Mouse (Mus musculus) G1E-ER4 (cell line): ENCODE measurements around the gene Mb. TPM values are rescaled to one million over a fixed set of nuclear protein-coding genes. Genes with fewer than 3 reads are reported as not detected.

Experiments used
- GATA1 ChIP-seq: IDR thresholded peaks from one replicate; pipeline ENCODE4 v1.8.0; 2012; ENCODE audit warnings: low read length, inconsistent platforms
- polyA plus RNA-seq: library from polyadenylated mRNA; stranded (reverse); fragments of >175 nt; gene quantifications from 2 replicates; pipeline ENCODE4 v1.2.3, GENCODE M21; 2012

Mb gene
- polyA plus RNA-seq, 1 experiment, result not detected

- no peak for TF ChIP-seq GATA1
Measured at GRCm38 (mm10) chr15:77070745-77071268, 20.3 kb upstream of the Mb start.

- TF ChIP-seq GATA1, result no peak
Measured at GRCm38 (mm10) chr15:77069019-77069418, 18.5 kb upstream of the Mb start.

- no peak for TF ChIP-seq GATA1
Measured at GRCm38 (mm10) chr15:77068439-77068861, 18.0 kb upstream of the Mb start.

- TF ChIP-seq GATA1, result no peak
Measured at GRCm38 (mm10) chr15:77066233-77066632, 15.8 kb upstream of the Mb start.

GRCm38 (mm10) chr15:77065259-77065852, 14.9 kb upstream of the Mb start:
- no peak for TF ChIP-seq GATA1

GRCm38 (mm10) chr15:77062746-77063145, 12.3 kb upstream of the Mb start:
- no peak for TF ChIP-seq GATA1

- TF ChIP-seq GATA1, result no peak
Measured at GRCm38 (mm10) chr15:77058566-77058965, 8.1 kb upstream of the Mb start.

GRCm38 (mm10) chr15:77056791-77057051, 6.3 kb upstream of the Mb start:
- no peak for TF ChIP-seq GATA1

- TF ChIP-seq GATA1, result no peak
Measured at GRCm38 (mm10) chr15:77056001-77056790, 5.7 kb upstream of the Mb start.

GRCm38 (mm10) chr15:77054611-77055175, 4.2 kb upstream of the Mb start:
- TF ChIP-seq GATA1, result no peak

- no peak for TF ChIP-seq GATA1
Measured at GRCm38 (mm10) chr15:77053021-77053420, 2.6 kb upstream of the Mb start.

- TF ChIP-seq GATA1, result no peak
Measured at GRCm38 (mm10) chr15:77052176-77052575, 1.7 kb upstream of the Mb start.

GRCm38 (mm10) chr15:77045609-77046008, 4.9 kb downstream of the Mb start:
- TF ChIP-seq GATA1, result no peak

GRCm38 (mm10) chr15:77044597-77045320, 5.7 kb downstream of the Mb start, which contains the start of gene Apol6:
Apol6 (plus strand) TSS chr15:77044729.
- no peak for TF ChIP-seq GATA1

GRCm38 (mm10) chr15:77040784-77041183, 9.7 kb downstream of the Mb start:
- no peak for TF ChIP-seq GATA1

GRCm38 (mm10) chr15:77039211-77039700, 11.2 kb downstream of the Mb start:
- TF ChIP-seq GATA1, result no peak
